ENCODE assay signal across 8 mouse cellular contexts in genomic region chr9:97172075-97172474, GRCm38 (mm10).
A peak's percentile ranks its signal among the peaks of the same experiment; 100 is the strongest.
DNase-seq lines count a peak whose midpoint lies in the region; ATAC-seq and TF ChIP-seq lines count a peak whose summit lies in the region.

No protein-coding gene starts in this region.

- H3K9me3 ChIP-seq in forebrain, postnatal 0 days (ENCODE audit: low read length) = no peaks in the 10 kb centered on the region
- no peaks in the 10 kb centered on the region for H3K9me3 ChIP-seq in forebrain, embryonic 12.5 days
- H3K9me3 ChIP-seq in neural tube, embryonic 15.5 days (replicated peaks) = no peaks in the 10 kb centered on the region

- H3K36me3 ChIP-seq in forebrain, postnatal 0 days (ENCODE audit: insufficient read depth) = no peaks in the 10 kb centered on the region
- H3K36me3 ChIP-seq in forebrain, embryonic 12.5 days (replicated peaks) = no peaks in the 10 kb centered on the region
- no peaks in the 10 kb centered on the region for H3K36me3 ChIP-seq in neural tube, embryonic 15.5 days

- DNase-seq in forebrain, postnatal 0 days = peak; percentile 75
- DNase-seq in neural tube, embryonic 10.5 days (ENCODE audit: extremely low spot score, low spot score) = peak; percentile 33
- DNase-seq in c-Kit-positive CD71-negative TER-119-negative erythroid progenitor cells, embryonic 14.5 days (ENCODE audit: low read depth) = peak; percentile 37
- peak; percentile 45 for DNase-seq in kidney, postnatal 10 days
- DNase-seq in lung, postnatal 36 days = peak; percentile 66

- no peak overlapping the region for H3K27ac ChIP-seq in forebrain, postnatal 0 days (ENCODE audit: low read depth, low read length)
- no peak overlapping the region for H3K27ac ChIP-seq in forebrain, embryonic 12.5 days
- H3K27ac ChIP-seq in neural tube, embryonic 15.5 days (replicated peaks) = no peak overlapping the region

- H3K4me1 ChIP-seq in forebrain, postnatal 0 days (ENCODE audit: insufficient read depth) = no peaks in the 10 kb centered on the region
- H3K4me1 ChIP-seq in forebrain, embryonic 12.5 days = no peaks in the 10 kb centered on the region
- no peaks in the 10 kb centered on the region for H3K4me1 ChIP-seq in neural tube, embryonic 15.5 days

- H3K4me3 ChIP-seq in forebrain, postnatal 0 days (ENCODE audit: low read depth, low read length) = no peak overlapping the region
- H3K4me3 ChIP-seq in forebrain, embryonic 12.5 days (replicated peaks) = no peak overlapping the region
- H3K4me3 ChIP-seq in neural tube, embryonic 15.5 days (replicated peaks) = no peak overlapping the region

- no peak overlapping the region for H3K9ac ChIP-seq in forebrain, postnatal 0 days
- no peak overlapping the region for H3K9ac ChIP-seq in forebrain, embryonic 12.5 days
- no peak overlapping the region for H3K9ac ChIP-seq in neural tube, embryonic 15.5 days (replicated peaks)

- no peak overlapping the region for H3K4me2 ChIP-seq in forebrain, postnatal 0 days (ENCODE audit: low read depth)
- H3K4me2 ChIP-seq in forebrain, embryonic 12.5 days = no peak overlapping the region
- H3K4me2 ChIP-seq in neural tube, embryonic 15.5 days = no peak overlapping the region

- ATAC-seq in forebrain, postnatal 0 days = 0 out of 2 replicates have a peak, but pooled peaks have one; percentile 38
- ATAC-seq in forebrain, embryonic 12.5 days (ENCODE audit: low FRiP score) = no peak
- ATAC-seq in neural tube, embryonic 15.5 days (ENCODE audit: low FRiP score) = no peak
- no peak for ATAC-seq in erythroid progenitor cell, adult 5-6 weeks (replicated peaks; ENCODE audit: low FRiP score, poor library complexity, severe bottlenecking)

- peak; percentile 80 for TF ChIP-seq CTCF in forebrain, postnatal 0 days (IDR thresholded peaks at IDR 0.05; ENCODE audit: low read depth)

- 9% methylated on average over 3 of the region's 3 CpGs for WGBS in forebrain, postnatal 0 days
- 7% methylated on average over 3 of the region's 3 CpGs for WGBS in forebrain, embryonic 12.5 days
- 13% methylated on average over 3 of the region's 3 CpGs for WGBS in neural tube, embryonic 15.5 days

- no peaks in the 10 kb centered on the region for H3K27me3 ChIP-seq in forebrain, postnatal 0 days (ENCODE audit: insufficient read depth, low read length)
- 0 out of 2 replicates have a peak, but pooled peaks cover 5% of the 10 kb centered on the region for H3K27me3 ChIP-seq in forebrain, embryonic 12.5 days
- H3K27me3 ChIP-seq in neural tube, embryonic 15.5 days (replicated peaks) = no peaks in the 10 kb centered on the region
